Mouse (Mus musculus) midbrain, embryonic 14.5 days (tissue): ENCODE data around the gene Arhgef40. TPM values are rescaled to one million over a fixed set of nuclear protein-coding genes. Genes with fewer than 3 reads are reported as not detected.

ENCODE experiments used
- ATAC-seq: fragments of 200-750 bp; cut with Nextera tagmentation; 2 replicates; pipeline ENCODE4 v1.8.0; 2017; ENCODE audit warnings: moderate number of reproducible peaks, moderate library complexity; ENCODE audit not compliant: low FRiP score, low TSS enrichment
- DNase-seq: peaks from one replicate; pipeline ENCODE4 v3.0.0-alpha.2; 2015
- H3K27ac ChIP-seq: fragments of 300-500 bp; sonication (generic); replicated peaks from 2 replicates; pipeline ENCODE4 v1.5.1; 2014; ENCODE audit warnings: mild to moderate bottlenecking, low read depth, low read length, moderate library complexity
- H3K27me3 ChIP-seq: fragments of 300-500 bp; sonication (generic); 2 replicates; pipeline ENCODE4 v1.6.1; 2014; ENCODE audit warnings: low read length, control low read depth, mixed read lengths; ENCODE audit not compliant: control insufficient read depth, insufficient read depth
- H3K36me3 ChIP-seq: fragments of 300-500 bp; sonication (generic); 2 replicates; pipeline ENCODE4 v1.6.1; 2014; ENCODE audit warnings: low read length, control low read depth; ENCODE audit not compliant: control insufficient read depth, insufficient read depth
- H3K4me1 ChIP-seq: fragments of 300-500 bp; sonication (generic); 2 replicates; pipeline ENCODE4 v1.6.1; 2014; ENCODE audit warnings: mild to moderate bottlenecking, antibody characterized with exemption, low read length, control low read depth; ENCODE audit not compliant: control insufficient read depth, insufficient read depth
- H3K4me2 ChIP-seq: fragments of 300-500 bp; sonication (generic); 2 replicates; pipeline ENCODE4 v1.6.1; 2014; ENCODE audit warnings: mild to moderate bottlenecking, low read length, moderate library complexity
- H3K4me3 ChIP-seq: fragments of 300-500 bp; sonication (generic); replicated peaks from 2 replicates; pipeline ENCODE4 v1.5.1; 2014; ENCODE audit warnings: low read depth, low read length
- H3K9ac ChIP-seq: fragments of 300-500 bp; sonication (generic); replicated peaks from 2 replicates; pipeline ENCODE4 v1.6.1; 2014; ENCODE audit warnings: mild to moderate bottlenecking, low read length, moderate library complexity
- H3K9me3 ChIP-seq: fragments of 300-500 bp; sonication (generic); 2 replicates; pipeline ENCODE4 v1.6.1; 2016; ENCODE audit warnings: low read length, control low read depth, mixed read lengths; ENCODE audit not compliant: control insufficient read depth
- whole genome bisulfite sequencing: fragments of 180-500 bp; shearing (Covaris S2); extraction: QIAGEN DNeasy Blood & Tissue Kit; methylation state at CpG from one replicate; pipeline ENCODE4 v1.1.7; 2014; 5-methylcytosine and 5-hydroxymethylcytosine counted together
- polyA plus RNA-seq: library from polyadenylated mRNA; unstranded; fragments of >200 nt; fragmentation: Nextera tagmentation; extraction: Ambion mirVana; gene quantifications from 2 replicates; pipeline ENCODE4 v1.2.1, GENCODE M21; 2014

Gene Arhgef40
- polyA plus RNA-seq, 1 experiment from 2014 or later = 72.8 TPM

- ATAC-seq (no peak), DNase-seq (no peak)
- Histone ChIP-seq H3K9me3 (no peaks in the 10 kb centered on the region), H3K36me3 (peaks cover 98% of the 10 kb centered on the region), H3K9ac (no peak overlapping the region), H3K27ac (no peak overlapping the region), H3K27me3 (no peaks in the 10 kb centered on the region), H3K4me2 (no peak overlapping the region), H3K4me1 (no peaks in the 10 kb centered on the region), H3K4me3 (no peak overlapping the region)
- 96% methylated on average over 4 of the region's 4 CpGs for WGBS
Measured at GRCm38 (mm10) chr14:51994453-51994852, 9.9 kb downstream of the Arhgef40 start.

GRCm38 (mm10) chr14:51995219-51995871 lies 10.8 kb downstream of the Arhgef40 start:
- Histone ChIP-seq H3K9ac (no peak overlapping the region), H3K4me3 (no peak overlapping the region), H3K27ac (no peak overlapping the region), H3K27me3 (no peaks in the 10 kb centered on the region), H3K36me3 (peaks cover 98% of the 10 kb centered on the region), H3K9me3 (no peaks in the 10 kb centered on the region), H3K4me2 (no peak overlapping the region), H3K4me1 (no peaks in the 10 kb centered on the region)
- ATAC-seq = no peak
- no peak for DNase-seq
- WGBS = 85% methylated on average over 12 of the region's 12 CpGs

GRCm38 (mm10) chr14:51996231-51996841 lies 11.8 kb downstream of the Arhgef40 start:
- no peaks in the 10 kb centered on the region for H3K4me1 ChIP-seq
- H3K27ac ChIP-seq = no peak overlapping the region
- H3K9ac ChIP-seq = no peak overlapping the region
- H3K4me2 ChIP-seq = no peak overlapping the region
- ATAC-seq (no peak), DNase-seq (peak; percentile 50)
- no peaks in the 10 kb centered on the region for H3K9me3 ChIP-seq
- H3K4me3 ChIP-seq = no peak overlapping the region
- no peaks in the 10 kb centered on the region for H3K27me3 ChIP-seq
- WGBS = 89% methylated on average over 13 of the region's 13 CpGs
- H3K36me3 ChIP-seq = peaks cover 95% of the 10 kb centered on the region

GRCm38 (mm10) chr14:51996866-51997265 lies 12.3 kb downstream of the Arhgef40 start:
- no peak overlapping the region for H3K4me3 ChIP-seq
- H3K27ac ChIP-seq = no peak overlapping the region
- 56% methylated on average over 17 of the region's 17 CpGs for WGBS
- H3K9ac ChIP-seq = no peak overlapping the region
- DNase-seq (peak; percentile 53), ATAC-seq (peak; percentile 19)
- H3K4me1 ChIP-seq = no peaks in the 10 kb centered on the region
- no peak overlapping the region for H3K4me2 ChIP-seq
- H3K27me3 ChIP-seq = no peaks in the 10 kb centered on the region
- H3K9me3 ChIP-seq = no peaks in the 10 kb centered on the region
- peaks cover 92% of the 10 kb centered on the region for H3K36me3 ChIP-seq

- Histone ChIP-seq H3K9ac (no peak overlapping the region), H3K27me3 (no peaks in the 10 kb centered on the region), H3K4me1 (no peaks in the 10 kb centered on the region), H3K36me3 (peaks cover 92% of the 10 kb centered on the region), H3K4me2 (no peak overlapping the region), H3K4me3 (no peak overlapping the region), H3K27ac (no peak overlapping the region), H3K9me3 (no peaks in the 10 kb centered on the region)
- ATAC-seq (no peak), DNase-seq (no peak)
- 90% methylated on average over 14 of the region's 14 CpGs for WGBS
Measured at GRCm38 (mm10) chr14:51997483-51997882, 13.0 kb downstream of the Arhgef40 start.

- WGBS = 5% methylated on average over 16 of the region's 16 CpGs
Measured at GRCm38 (mm10) chr14:52003981-52004495, 19.5 kb downstream of the Arhgef40 start.

GRCm38 (mm10) chr14:52005141-52005540 lies 20.6 kb downstream of the Arhgef40 start:
- H3K36me3 ChIP-seq = peaks cover 72% of the 10 kb centered on the region
- no peak overlapping the region; the same call in 1 of the 2 replicates for H3K9ac ChIP-seq
- ATAC-seq (no peak), DNase-seq (no peak)
- 54% methylated on average over 7 of the region's 7 CpGs for WGBS
- peak overlapping the region; percentile 55 for H3K4me2 ChIP-seq
- peak overlapping the region; percentile 90 for H3K27ac ChIP-seq
- no peaks in the 10 kb centered on the region for H3K9me3 ChIP-seq
- H3K27me3 ChIP-seq = no peaks in the 10 kb centered on the region
- no peak overlapping the region for H3K4me3 ChIP-seq
- peaks cover 47% of the 10 kb centered on the region for H3K4me1 ChIP-seq

More at GRCm38 (mm10) chr14:52003981-52004495, 19.5 kb downstream of the Arhgef40 start:
- H3K4me1 ChIP-seq = peaks cover 36% of the 10 kb centered on the region
- DNase-seq (peak; percentile 96), ATAC-seq (peak; percentile 84)
- peak overlapping the region; percentile 19 for H3K4me3 ChIP-seq
- H3K9me3 ChIP-seq = no peaks in the 10 kb centered on the region
- peak overlapping the region; percentile 55 for H3K4me2 ChIP-seq
- H3K36me3 ChIP-seq = peaks cover 73% of the 10 kb centered on the region
- peak overlapping the region; percentile 90 for H3K27ac ChIP-seq
- no peaks in the 10 kb centered on the region for H3K27me3 ChIP-seq
- peak overlapping the region; percentile 47; the same call in 1 of the 2 replicates for H3K9ac ChIP-seq

GRCm38 (mm10) chr14:52005616-52006015 lies 21.1 kb downstream of the Arhgef40 start:
- no peak overlapping the region for H3K4me2 ChIP-seq
- H3K9ac ChIP-seq = no peak overlapping the region
- H3K27me3 ChIP-seq = no peaks in the 10 kb centered on the region
- peaks cover 67% of the 10 kb centered on the region for H3K36me3 ChIP-seq
- no peak overlapping the region for H3K4me3 ChIP-seq
- peak overlapping the region; percentile 90 for H3K27ac ChIP-seq
- ATAC-seq = no peak
- 75% methylated on average over 6 of the region's 6 CpGs for WGBS
- H3K4me1 ChIP-seq = peaks cover 50% of the 10 kb centered on the region
- no peaks in the 10 kb centered on the region for H3K9me3 ChIP-seq
- DNase-seq = no peak
